Mouse (Mus musculus): ENCODE data around the gene Polr3c. TPM values are rescaled to one million over a fixed set of nuclear protein-coding genes. Genes with fewer than 3 reads are reported as not detected.
A peak's percentile ranks its signal among the peaks of the same experiment; 100 is the strongest.

The Polr3c gene
- polyA plus RNA-seq, 1 experiment from 2014 or later, result 27.8 TPM

- H3K4me2 ChIP-seq (ENCODE audit: low read length), result peak overlapping the region; percentile 75
- no peaks in the 10 kb centered on the region for H3K27me3 ChIP-seq (replicated peaks; ENCODE audit: control insufficient read depth, insufficient read depth, low read length)
- ATAC-seq, result peak; percentile 58
- under 1% methylated on average over 40 of the region's 42 CpGs for WGBS
- DNase-seq (ENCODE audit: low spot score), result peak; percentile 13
- H3K4me3 ChIP-seq (ENCODE audit: low read depth, low read length), result peak overlapping the region; percentile 89
- peaks cover 8% of the 10 kb centered on the region for H3K36me3 ChIP-seq (ENCODE audit: control insufficient read depth, insufficient read depth, low read length)
- H3K9me3 ChIP-seq (replicated peaks; ENCODE audit: control insufficient read depth, low read length), result no peaks in the 10 kb centered on the region
- peak overlapping the region; percentile 88 for H3K9ac ChIP-seq (ENCODE audit: low read length)
- peaks cover 11% of the 10 kb centered on the region for H3K4me1 ChIP-seq (ENCODE audit: control insufficient read depth, insufficient read depth, low read length)
- H3K27ac ChIP-seq (ENCODE audit: low read depth, low read length), result peak overlapping the region; percentile 72
Measured at GRCm38 (mm10) chr3:96727828-96728633, 603 bp upstream of the Polr3c start.

DNA sequence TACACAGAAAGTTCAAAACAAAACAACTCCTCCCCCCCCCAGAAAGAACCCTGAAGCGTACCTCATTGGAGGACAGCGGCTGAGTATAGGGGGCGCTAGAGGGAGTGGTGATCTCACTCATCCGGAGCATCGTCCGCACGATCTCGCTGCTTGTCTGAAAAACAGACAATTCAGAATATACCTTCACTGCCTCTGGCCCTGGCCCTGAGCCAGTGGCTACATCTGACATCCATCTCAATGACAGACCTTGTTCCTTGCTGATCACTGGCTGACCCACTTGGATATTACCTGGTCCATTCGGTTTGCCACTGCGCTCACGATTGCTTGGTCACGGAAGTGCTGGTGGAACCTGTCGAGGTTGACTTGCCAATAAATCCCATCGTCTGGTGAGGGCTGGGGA lies 8.3 kb downstream of the Polr3c start:
- Histone ChIP-seq H3K4me1 (ENCODE audit: control insufficient read depth, insufficient read depth, low read length) (no peaks in the 10 kb centered on the region), H3K4me3 (ENCODE audit: low read depth, low read length) (no peak overlapping the region), H3K27me3 (replicated peaks; ENCODE audit: control insufficient read depth, insufficient read depth, low read length) (no peaks in the 10 kb centered on the region), H3K9ac (ENCODE audit: low read length) (0 out of 2 replicates have a peak overlapping the region, but pooled peaks have one; percentile 8), H3K9me3 (replicated peaks; ENCODE audit: control insufficient read depth, low read length) (no peaks in the 10 kb centered on the region), H3K36me3 (ENCODE audit: control insufficient read depth, insufficient read depth, low read length) (peaks cover 63% of the 10 kb centered on the region), H3K4me2 (ENCODE audit: low read length) (no peak overlapping the region), H3K27ac (ENCODE audit: low read depth, low read length) (no peak overlapping the region)
- DNase-seq (ENCODE audit: low spot score), result peak; percentile 51
- ATAC-seq, result no peak
- WGBS, result 43% methylated on average over 14 of the region's 14 CpGs

DNA sequence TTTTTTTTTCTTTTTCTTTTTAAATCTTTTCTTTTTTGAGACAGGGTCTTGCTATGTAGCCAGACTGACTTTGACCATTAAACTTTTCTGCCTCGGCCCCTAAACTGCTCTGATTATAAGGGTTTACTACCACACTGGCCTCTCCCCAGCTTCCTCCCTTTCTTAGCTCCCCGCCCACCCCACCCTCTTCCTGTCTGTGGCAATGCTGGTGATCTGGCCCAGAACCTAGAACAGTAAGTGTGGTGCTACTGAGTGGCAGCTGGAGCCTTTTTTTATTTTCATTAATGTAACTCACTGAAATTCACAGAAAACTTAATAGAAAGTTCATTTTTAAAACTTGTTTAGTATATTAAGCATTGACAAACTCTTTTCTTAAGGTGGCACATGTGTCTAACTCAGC lies 11.6 kb downstream of the Polr3c start:
- no peak overlapping the region for H3K27ac ChIP-seq (ENCODE audit: low read depth, low read length)
- no peak overlapping the region for H3K4me2 ChIP-seq (ENCODE audit: low read length)
- ATAC-seq (no peak), DNase-seq (ENCODE audit: low spot score) (no peak)
- no peaks in the 10 kb centered on the region for H3K9me3 ChIP-seq (replicated peaks; ENCODE audit: control insufficient read depth, low read length)
- WGBS, result 90% methylated on average over 2 of the region's 2 CpGs
- H3K9ac ChIP-seq (ENCODE audit: low read length), result no peak overlapping the region
- no peaks in the 10 kb centered on the region for H3K4me1 ChIP-seq (ENCODE audit: control insufficient read depth, insufficient read depth, low read length)
- no peak overlapping the region for H3K4me3 ChIP-seq (ENCODE audit: low read depth, low read length)
- no peaks in the 10 kb centered on the region for H3K27me3 ChIP-seq (replicated peaks; ENCODE audit: control insufficient read depth, insufficient read depth, low read length)
- peaks cover 68% of the 10 kb centered on the region for H3K36me3 ChIP-seq (ENCODE audit: control insufficient read depth, insufficient read depth, low read length)

DNA sequence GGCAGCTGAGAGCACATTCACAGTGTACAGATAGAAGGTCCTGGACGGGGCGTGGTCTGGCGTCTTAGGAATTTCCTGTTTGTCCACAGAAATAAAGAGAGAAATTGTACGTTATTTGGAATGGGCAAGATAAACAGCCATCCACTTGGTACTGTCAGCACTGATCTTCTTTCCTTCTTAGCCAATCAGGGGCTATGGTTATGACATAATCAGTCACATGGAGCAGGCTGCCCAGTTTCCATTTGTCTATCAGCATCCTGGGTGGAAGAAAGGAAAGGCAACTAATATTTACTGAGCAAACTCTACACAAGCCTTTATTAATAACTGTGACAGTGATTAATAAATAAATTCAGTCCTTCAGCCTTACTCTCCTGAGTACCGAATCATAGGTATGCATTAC lies 13.1 kb downstream of the Polr3c start:
- DNase-seq (ENCODE audit: low spot score) (no peak), ATAC-seq (no peak)
- Histone ChIP-seq H3K9ac (ENCODE audit: low read length) (no peak overlapping the region), H3K36me3 (ENCODE audit: control insufficient read depth, insufficient read depth, low read length) (peaks cover 69% of the 10 kb centered on the region), H3K4me3 (ENCODE audit: low read depth, low read length) (no peak overlapping the region), H3K27ac (ENCODE audit: low read depth, low read length) (no peak overlapping the region), H3K27me3 (replicated peaks; ENCODE audit: control insufficient read depth, insufficient read depth, low read length) (no peaks in the 10 kb centered on the region), H3K4me2 (ENCODE audit: low read length) (no peak overlapping the region), H3K9me3 (replicated peaks; ENCODE audit: control insufficient read depth, low read length) (no peaks in the 10 kb centered on the region), H3K4me1 (ENCODE audit: control insufficient read depth, insufficient read depth, low read length) (no peaks in the 10 kb centered on the region)
- 94% methylated on average over 5 of the region's 5 CpGs for WGBS

DNA sequence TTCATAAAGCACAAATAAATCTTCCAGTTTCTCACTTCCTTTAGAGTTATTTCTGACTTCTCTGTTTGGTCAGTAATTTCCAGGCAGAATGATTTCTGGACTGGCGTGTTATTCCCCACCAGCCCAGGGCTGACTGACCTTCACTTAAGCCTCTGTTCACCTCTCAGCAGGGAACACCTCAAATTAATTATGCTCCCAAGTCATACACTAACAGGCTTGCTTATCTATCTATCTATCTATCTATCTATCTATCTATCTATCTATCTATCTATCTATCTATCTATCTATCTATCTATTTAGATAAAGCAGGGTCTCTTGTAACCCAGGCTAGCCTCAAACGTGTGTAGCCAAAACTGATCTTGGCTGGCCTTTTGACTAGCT lies 18.8 kb downstream of the Polr3c start:
- ATAC-seq, result no peak
- no peak for DNase-seq (ENCODE audit: low spot score)

GRCm38 (mm10) chr3:96707903-96708683 lies 19.3 kb downstream of the Polr3c start, which contains the start of gene Nudt17:
Nudt17 (minus strand) TSS chr3:96708562.
- Histone ChIP-seq H3K27ac (ENCODE audit: low read depth, low read length) (no peak within 1 kb of the TSS), H3K9ac (ENCODE audit: low read length) (peak within 1 kb of the TSS; percentile 76), H3K36me3 (ENCODE audit: control insufficient read depth, insufficient read depth, low read length) (peaks cover 52% of the 10 kb centered on the region), H3K4me3 (ENCODE audit: low read depth, low read length) (peak within 1 kb of the TSS; percentile 48), H3K4me2 (ENCODE audit: low read length) (peak within 1 kb of the TSS; percentile 93), H3K9me3 (replicated peaks; ENCODE audit: control insufficient read depth, low read length) (no peaks in the 10 kb centered on the region), H3K27me3 (replicated peaks; ENCODE audit: control insufficient read depth, insufficient read depth, low read length) (no peaks in the 10 kb centered on the region), H3K4me1 (ENCODE audit: control insufficient read depth, insufficient read depth, low read length) (no peaks in the 10 kb centered on the region)
- peak; percentile 94 for ATAC-seq
- WGBS, result 4% methylated on average over 42 of the region's 42 CpGs
- DNase-seq (ENCODE audit: low spot score), result peak; percentile 78

More for the DNA sequence above, 18.8 kb downstream of the Polr3c start:
- Histone ChIP-seq H3K4me3 (ENCODE audit: low read depth, low read length) (peak overlapping the region; percentile 48; the same call in 1 of the 2 replicates), H3K4me2 (ENCODE audit: low read length) (peak overlapping the region; percentile 93), H3K27me3 (replicated peaks; ENCODE audit: control insufficient read depth, insufficient read depth, low read length) (no peaks in the 10 kb centered on the region), H3K9ac (ENCODE audit: low read length) (peak overlapping the region; percentile 76; the same call in 1 of the 2 replicates), H3K9me3 (replicated peaks; ENCODE audit: control insufficient read depth, low read length) (no peaks in the 10 kb centered on the region), H3K4me1 (ENCODE audit: control insufficient read depth, insufficient read depth, low read length) (no peaks in the 10 kb centered on the region), H3K36me3 (ENCODE audit: control insufficient read depth, insufficient read depth, low read length) (peaks cover 52% of the 10 kb centered on the region), H3K27ac (ENCODE audit: low read depth, low read length) (no peak overlapping the region)
- WGBS, result 47% methylated on average over 2 of the region's 2 CpGs

DNA sequence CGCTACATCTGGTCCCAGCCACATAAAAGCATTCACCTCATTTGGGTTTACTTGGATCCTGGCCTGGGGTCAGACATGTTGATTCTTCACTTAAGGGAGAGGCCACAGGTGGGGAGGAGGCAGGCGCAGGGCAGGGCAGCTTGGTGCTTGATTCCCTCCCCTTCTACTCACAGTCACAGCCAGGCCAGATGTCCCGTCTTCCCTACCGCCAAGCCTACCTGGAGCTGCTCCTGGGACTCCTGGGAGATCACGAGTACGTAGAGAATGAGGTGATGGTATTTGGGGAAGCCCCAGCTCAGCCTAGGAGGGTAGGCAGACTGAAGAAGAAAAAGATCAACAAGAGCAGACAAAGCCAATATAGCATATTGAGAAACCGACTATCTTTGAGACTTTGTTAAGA lies 20.4 kb downstream of the Polr3c start:
- H3K4me1 ChIP-seq (ENCODE audit: control insufficient read depth, insufficient read depth, low read length), result no peaks in the 10 kb centered on the region
- H3K27ac ChIP-seq (ENCODE audit: low read depth, low read length), result no peak overlapping the region
- peaks cover 50% of the 10 kb centered on the region for H3K36me3 ChIP-seq (ENCODE audit: control insufficient read depth, insufficient read depth, low read length)
- H3K9ac ChIP-seq (ENCODE audit: low read length), result no peak overlapping the region
- no peak for ATAC-seq
- WGBS, result 72% methylated on average over 7 of the region's 7 CpGs
- H3K4me2 ChIP-seq (ENCODE audit: low read length), result no peak overlapping the region
- no peak for DNase-seq (ENCODE audit: low spot score)
- H3K9me3 ChIP-seq (replicated peaks; ENCODE audit: control insufficient read depth, low read length), result no peaks in the 10 kb centered on the region
- no peaks in the 10 kb centered on the region for H3K27me3 ChIP-seq (replicated peaks; ENCODE audit: control insufficient read depth, insufficient read depth, low read length)
- no peak overlapping the region for H3K4me3 ChIP-seq (ENCODE audit: low read depth, low read length)

DNA sequence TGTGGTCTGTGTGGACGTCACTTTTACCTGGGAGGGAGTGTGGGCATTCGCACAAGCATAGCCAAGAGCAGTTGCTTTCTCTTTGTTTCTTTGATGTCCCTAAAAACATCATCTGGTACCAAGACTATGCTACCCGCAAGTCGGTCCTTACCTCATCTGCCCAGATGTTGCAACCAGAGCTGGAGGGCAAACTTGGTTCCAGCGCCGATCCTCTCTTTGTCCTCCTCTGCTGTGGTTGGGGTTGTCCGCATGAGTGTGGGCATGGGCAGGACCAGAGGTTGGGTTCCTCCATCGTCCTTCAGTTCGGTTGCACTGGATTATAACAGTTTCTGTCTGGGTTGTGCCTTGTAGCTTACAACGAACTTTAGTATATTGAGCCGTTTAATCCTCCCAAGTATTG lies 21.2 kb downstream of the Polr3c start:
- H3K9ac ChIP-seq (ENCODE audit: low read length), result no peak overlapping the region
- 93% methylated on average over 11 of the region's 11 CpGs for WGBS
- DNase-seq (ENCODE audit: low spot score) (no peak), ATAC-seq (no peak)
- peaks cover 50% of the 10 kb centered on the region for H3K36me3 ChIP-seq (ENCODE audit: control insufficient read depth, insufficient read depth, low read length)
- no peaks in the 10 kb centered on the region for H3K27me3 ChIP-seq (replicated peaks; ENCODE audit: control insufficient read depth, insufficient read depth, low read length)
- no peak overlapping the region for H3K27ac ChIP-seq (ENCODE audit: low read depth, low read length)
- H3K4me1 ChIP-seq (ENCODE audit: control insufficient read depth, insufficient read depth, low read length), result no peaks in the 10 kb centered on the region
- no peaks in the 10 kb centered on the region for H3K9me3 ChIP-seq (replicated peaks; ENCODE audit: control insufficient read depth, low read length)
- H3K4me2 ChIP-seq (ENCODE audit: low read length), result no peak overlapping the region
- H3K4me3 ChIP-seq (ENCODE audit: low read depth, low read length), result no peak overlapping the region

DNA sequence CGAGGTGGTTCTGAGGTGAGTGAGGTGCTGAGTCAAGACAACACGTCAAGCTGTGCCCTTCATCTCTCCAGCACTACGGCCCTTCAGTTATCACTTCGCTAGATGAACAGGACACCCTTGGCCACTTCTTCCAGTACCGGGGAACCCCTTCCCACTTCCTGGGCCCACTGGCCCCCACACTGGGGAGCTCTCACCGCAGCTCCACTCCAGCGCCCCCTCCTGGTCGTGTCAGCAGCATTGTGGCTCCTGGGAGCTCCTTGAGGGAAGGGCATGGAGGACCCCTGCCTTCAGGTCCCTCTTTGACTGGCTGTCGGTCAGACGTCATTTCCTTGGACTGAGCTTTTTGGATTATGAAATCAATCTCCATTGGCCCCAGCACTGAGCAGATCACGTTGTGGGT lies 22.6 kb downstream of the Polr3c start:
- Histone ChIP-seq H3K9me3 (replicated peaks; ENCODE audit: control insufficient read depth, low read length) (no peaks in the 10 kb centered on the region), H3K4me1 (ENCODE audit: control insufficient read depth, insufficient read depth, low read length) (no peaks in the 10 kb centered on the region), H3K4me2 (ENCODE audit: low read length) (no peak overlapping the region), H3K27me3 (replicated peaks; ENCODE audit: control insufficient read depth, insufficient read depth, low read length) (no peaks in the 10 kb centered on the region), H3K4me3 (ENCODE audit: low read depth, low read length) (no peak overlapping the region), H3K27ac (ENCODE audit: low read depth, low read length) (no peak overlapping the region), H3K36me3 (ENCODE audit: control insufficient read depth, insufficient read depth, low read length) (peaks cover 46% of the 10 kb centered on the region), H3K9ac (ENCODE audit: low read length) (no peak overlapping the region)
- DNase-seq (ENCODE audit: low spot score) (no peak), ATAC-seq (no peak)
- 63% methylated on average over 11 of the region's 11 CpGs for WGBS
